Mouse (Mus musculus): Measurements from ENCODE around the gene Smarcd3.
A peak's percentile ranks its signal among the peaks of the same experiment; 100 is the strongest.
"Not testable (repeated sequence)": the region's sequence is repeated elsewhere in the genome, so short reads cannot be mapped to it uniquely, and the experiment has no call there.

Smarcd3 gene

GRCm38 (mm10) chr5:24575948-24576347 lies 48.3 kb downstream of the Smarcd3 start:
- DNase-seq (ENCODE audit: extremely low read depth, low read depth), result peak; percentile 71

- DNase-seq (ENCODE audit: extremely low read depth, low read depth), result no peak
Measured at GRCm38 (mm10) chr5:24556709-24557108, 67.5 kb downstream of the Smarcd3 start, which contains the start of gene 4931409K22Rik. 4931409K22Rik (minus strand) TSS chr5:24556809.

GRCm38 (mm10) chr5:24555335-24555734 lies 68.9 kb downstream of the Smarcd3 start:
- not testable (repeated sequence) for DNase-seq (ENCODE audit: extremely low read depth, low read depth)

GRCm38 (mm10) chr5:24553621-24554244 lies 70.5 kb downstream of the Smarcd3 start:
- no peak for DNase-seq (ENCODE audit: extremely low read depth, low read depth)

- DNase-seq (ENCODE audit: extremely low read depth, low read depth), result no peak
Measured at GRCm38 (mm10) chr5:24551317-24551688, 72.9 kb downstream of the Smarcd3 start.

GRCm38 (mm10) chr5:24550598-24551316 lies 73.5 kb downstream of the Smarcd3 start:
- DNase-seq (ENCODE audit: extremely low read depth, low read depth), result no peak

GRCm38 (mm10) chr5:24542643-24543042 lies 81.6 kb downstream of the Smarcd3 start:
- DNase-seq (ENCODE audit: extremely low read depth, low read depth), result peak; percentile 58

- DNase-seq (ENCODE audit: extremely low read depth, low read depth), result no peak
Measured at GRCm38 (mm10) chr5:24541144-24541569, 83.1 kb downstream of the Smarcd3 start.
